Mouse (Mus musculus): ENCODE measurements around the gene Tmem184b.

DNA sequence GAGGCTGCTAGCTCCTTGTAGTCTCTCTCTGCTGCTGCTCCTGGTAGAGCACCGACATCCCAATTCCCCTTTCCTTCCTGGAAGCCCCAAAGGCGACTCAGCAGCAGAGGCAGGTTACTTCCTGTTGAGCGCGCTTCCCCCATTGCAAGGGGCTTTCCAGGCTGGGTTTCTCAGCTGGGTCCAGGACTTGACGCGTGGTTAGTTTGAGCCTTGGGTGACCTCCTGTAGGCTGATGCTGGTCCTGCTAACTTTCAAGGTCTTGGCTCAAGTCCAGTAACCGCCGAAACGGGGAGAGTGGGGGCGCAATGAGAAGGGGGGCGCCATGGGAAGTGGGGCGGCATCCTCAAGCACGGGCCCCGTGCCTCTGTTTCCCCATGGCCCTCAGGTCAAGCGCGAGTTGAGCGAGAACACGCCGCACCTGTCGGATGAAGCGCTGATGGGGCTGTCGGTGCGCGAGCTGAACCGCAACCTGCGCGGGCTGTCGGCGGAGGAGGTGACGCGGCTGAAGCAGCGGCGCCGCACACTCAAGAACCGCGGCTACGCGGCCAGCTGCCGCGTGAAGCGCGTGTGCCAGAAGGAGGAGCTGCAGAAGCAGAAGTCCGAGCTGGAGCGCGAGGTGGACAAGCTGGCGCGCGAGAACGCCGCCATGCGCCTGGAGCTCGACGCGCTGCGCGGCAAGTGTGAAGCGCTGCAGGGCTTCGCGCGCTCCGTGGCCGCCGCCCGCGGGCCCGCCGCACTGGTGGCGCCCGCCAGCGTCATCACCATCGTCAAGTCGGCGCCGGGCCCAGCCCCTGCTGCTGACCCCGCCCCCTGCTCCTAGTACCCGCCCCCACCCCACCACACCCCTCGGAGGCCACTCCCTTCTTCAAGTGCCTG, 46.1 kb downstream of the Tmem184b start:
- TF ChIP-seq USF1 (IDR thresholded peaks at IDR 0.05; ENCODE audit: low read depth): no peak
- TF ChIP-seq CTCF (IDR thresholded peaks at IDR 0.05; ENCODE audit: control insufficient read depth, insufficient read depth, insufficient read length): no peak
- TF ChIP-seq MAX (IDR thresholded peaks at IDR 0.05): no peak
